Mouse (Mus musculus) ovary, adult 18-20 months (tissue): ENCODE measurements at regions not wholly inside any gene's neighbourhood (a gene's known extent, or its start where the extent isn't known, plus 50 kb on each side); places are given as distances from the start of the nearest gene placed in this dataset.
"Not testable (repeated sequence)": the region's sequence is repeated elsewhere in the genome, so short reads cannot be mapped to it uniquely, and the experiment has no call there.

Experiments used
- DNase-seq: peaks from one replicate; pipeline ENCODE4 v3.0.0; 2022; ENCODE audit warnings: low spot score, mixed read lengths

- no peak for DNase-seq
Measured at GRCm38 (mm10) chr4:81582546-81582945, 139.9 kb upstream of the Mpdz start.

- DNase-seq: no peak
Measured at GRCm38 (mm10) chr4:81580553-81580952, 137.9 kb upstream of the Mpdz start.

GRCm38 (mm10) chr4:81579389-81580110 is 136.9 kb upstream of the Mpdz start:
- no peak for DNase-seq

GRCm38 (mm10) chr4:81578981-81579380 is 136.4 kb upstream of the Mpdz start:
- DNase-seq: no peak

GRCm38 (mm10) chr4:81573771-81574170 is 131.2 kb upstream of the Mpdz start:
- no peak for DNase-seq

- DNase-seq: no peak
Measured at GRCm38 (mm10) chr4:81570736-81571135, 128.1 kb upstream of the Mpdz start.

- DNase-seq: no peak
Measured at GRCm38 (mm10) chr4:81569531-81569930, 126.9 kb upstream of the Mpdz start.

GRCm38 (mm10) chr4:81568404-81568803 is 125.8 kb upstream of the Mpdz start:
- no peak for DNase-seq

GRCm38 (mm10) chr4:81567928-81568327 is 125.3 kb upstream of the Mpdz start:
- DNase-seq: no peak

- DNase-seq: no peak
Measured at GRCm38 (mm10) chr4:81566526-81566925, 123.9 kb upstream of the Mpdz start.

GRCm38 (mm10) chr4:81565422-81566395 is 123.1 kb upstream of the Mpdz start:
- DNase-seq: no peak

- DNase-seq: no peak
Measured at GRCm38 (mm10) chr4:81564446-81564845, 121.8 kb upstream of the Mpdz start.

GRCm38 (mm10) chr4:81563574-81563973 is 121.0 kb upstream of the Mpdz start:
- no peak for DNase-seq

GRCm38 (mm10) chr4:81561453-81561852 is 118.8 kb upstream of the Mpdz start:
- DNase-seq: no peak

GRCm38 (mm10) chr4:81550816-81551215 is 108.2 kb upstream of the Mpdz start:
- no peak for DNase-seq

GRCm38 (mm10) chr4:81550256-81550655 is 107.6 kb upstream of the Mpdz start:
- no peak for DNase-seq

- DNase-seq: no peak
Measured at GRCm38 (mm10) chr4:81540496-81540895, 97.9 kb upstream of the Mpdz start.

- DNase-seq: no peak
Measured at GRCm38 (mm10) chr4:81539551-81539950, 96.9 kb upstream of the Mpdz start.

GRCm38 (mm10) chr4:81536795-81537194 is 94.2 kb upstream of the Mpdz start:
- no peak for DNase-seq

- DNase-seq: no peak
Measured at GRCm38 (mm10) chr4:81530546-81530945, 87.9 kb upstream of the Mpdz start.

- not testable (repeated sequence) for DNase-seq
Measured at GRCm38 (mm10) chr4:81519151-81519550, 76.5 kb upstream of the Mpdz start.

- DNase-seq: no peak
Measured at GRCm38 (mm10) chr4:81514547-81514946, 71.9 kb upstream of the Mpdz start.

GRCm38 (mm10) chr4:81512396-81512795 is 69.8 kb upstream of the Mpdz start:
- no peak for DNase-seq
